Mouse (Mus musculus) forebrain, embryonic 11.5 days (tissue): ENCODE measurements around the gene Ppfia3. TPM values are rescaled to one million over a fixed set of nuclear protein-coding genes. Genes with fewer than 3 reads are reported as not detected.
"Not testable (repeated sequence)": the region's sequence is repeated elsewhere in the genome, so short reads cannot be mapped to it uniquely, and the experiment has no call there.

Experiments
- ATAC-seq: fragments of 200-750 bp; cut with Nextera tagmentation; replicated peaks from 2 replicates; pipeline ENCODE4 v1.8.0; 2017; ENCODE audit warnings: moderate TSS enrichment; ENCODE audit not compliant: low FRiP score
- DNase-seq: peaks from one replicate; pipeline ENCODE4 v3.0.0-alpha.2; 2017; ENCODE audit warnings: low spot score
- H3K27ac ChIP-seq: fragments of 300-500 bp; sonication (generic); 2 replicates; pipeline ENCODE4 v1.5.1; 2014; ENCODE audit warnings: low read depth, low read length
- H3K27me3 ChIP-seq: fragments of 300-500 bp; sonication (generic); 2 replicates; pipeline ENCODE4 v1.6.1; 2014; ENCODE audit warnings: mild to moderate bottlenecking, low read length, mixed read lengths; ENCODE audit not compliant: control insufficient read depth, insufficient read depth
- H3K36me3 ChIP-seq: fragments of 300-500 bp; sonication (generic); 2 replicates; pipeline ENCODE4 v1.6.1; 2014; ENCODE audit warnings: mild to moderate bottlenecking, low read length, moderate library complexity, mixed read lengths; ENCODE audit not compliant: control insufficient read depth, insufficient read depth
- H3K4me1 ChIP-seq: fragments of 300-500 bp; sonication (generic); replicated peaks from 2 replicates; pipeline ENCODE4 v1.6.1; 2014; ENCODE audit warnings: low read length, mixed read lengths; ENCODE audit not compliant: control insufficient read depth, insufficient read depth
- H3K4me2 ChIP-seq: fragments of 300-500 bp; sonication (generic); 2 replicates; pipeline ENCODE4 v1.6.1; 2014; ENCODE audit warnings: low read depth, mild to moderate bottlenecking, low read length, moderate library complexity, mixed read lengths; ENCODE audit not compliant: severe bottlenecking
- H3K4me3 ChIP-seq: fragments of 300-500 bp; sonication (generic); 2 replicates; pipeline ENCODE4 v1.5.1; 2014; ENCODE audit warnings: low read depth, low read length
- H3K9ac ChIP-seq: fragments of 300-500 bp; sonication (generic); 2 replicates; pipeline ENCODE4 v1.6.1; 2014; ENCODE audit warnings: low read length
- H3K9me3 ChIP-seq: fragments of 300-500 bp; sonication (generic); 2 replicates; pipeline ENCODE4 v1.6.1; 2016; ENCODE audit warnings: low read length, mixed read lengths; ENCODE audit not compliant: control insufficient read depth
- WGBS: fragments of 180-500 bp; shearing (Covaris S2); extraction: QIAGEN DNeasy Blood & Tissue Kit; methylation state at CpG from one replicate; pipeline ENCODE4 v1.1.7; 2014; 5-methylcytosine and 5-hydroxymethylcytosine counted together
- polyA plus RNA-seq: library from polyadenylated mRNA; unstranded; fragments of >200 nt; fragmentation: Nextera tagmentation; extraction: Ambion mirVana; gene quantifications from 2 replicates; pipeline ENCODE4 v1.2.1, GENCODE M21; 2014

Ppfia3 gene
- polyA plus RNA-seq, 1 experiment from 2014 or later, result 11.6 TPM

DNA sequence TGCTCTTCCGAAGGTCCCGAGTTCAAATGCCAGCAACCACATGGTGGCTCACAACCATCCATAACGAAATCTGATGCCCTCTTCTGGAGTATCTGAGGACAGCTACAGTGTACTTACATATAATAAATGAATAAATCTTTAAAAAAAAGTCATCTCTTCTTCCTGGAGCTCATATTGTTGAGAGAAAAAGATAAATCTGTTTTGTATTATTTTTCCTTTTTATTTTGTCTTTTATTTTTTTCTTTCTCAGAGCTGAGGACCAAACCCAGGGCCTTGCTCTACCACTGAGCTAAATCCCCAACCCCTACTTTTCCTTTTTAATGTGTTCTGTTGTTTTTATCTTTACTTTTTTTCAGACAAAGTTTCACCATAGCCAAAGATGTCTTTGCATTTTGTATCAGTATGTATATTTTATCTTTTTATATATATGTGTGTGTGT is 29.5 kb upstream of the Ppfia3 start:
- peak; percentile 23; the same call in 1 of the 2 replicates for ATAC-seq
- not testable (repeated sequence) for H3K27ac ChIP-seq
- H3K4me2 ChIP-seq, result peak overlapping the region; percentile 58

DNA sequence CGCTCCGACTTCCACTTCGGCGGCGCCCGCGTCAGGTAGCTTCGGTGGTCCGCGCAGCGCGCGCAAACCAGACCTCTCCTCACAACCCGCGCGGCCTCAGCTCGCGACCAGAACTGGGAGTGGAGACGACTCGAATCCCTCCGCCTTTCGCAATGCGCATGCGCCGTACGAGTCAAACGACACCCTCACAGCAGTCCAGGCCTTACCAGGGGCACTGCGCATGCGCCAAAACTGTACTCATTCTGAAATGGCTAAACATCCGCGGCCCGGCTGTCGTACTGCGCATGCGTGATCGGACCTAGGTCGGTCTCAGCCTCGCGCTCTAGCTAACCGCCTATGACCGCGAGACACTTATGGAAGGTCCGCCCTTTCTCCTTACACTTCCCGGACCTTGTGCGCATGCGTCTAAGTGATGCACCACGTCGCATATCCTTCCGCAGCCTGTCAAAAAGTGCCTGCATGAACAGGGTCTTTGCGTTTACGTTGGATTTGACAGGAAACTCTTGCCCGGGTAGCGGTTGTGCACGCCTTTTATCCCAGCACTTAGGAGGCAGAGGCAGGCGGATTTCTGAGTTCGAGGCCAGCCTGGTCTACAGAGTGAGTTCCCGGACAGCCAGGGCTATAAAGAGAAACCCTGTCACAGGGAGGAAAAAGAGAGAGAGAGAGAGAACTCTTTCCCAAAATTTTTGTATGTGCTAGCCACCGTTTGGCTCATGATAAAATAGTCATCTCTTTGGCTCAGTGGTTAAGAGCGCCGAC is 28.9 kb upstream of the Ppfia3 start, which contains the start of gene Snrnp70:
TSS of gene Snrnp70 (minus strand) at position 165 of the 759 bp plus-strand sequence.
- Histone ChIP-seq H3K9ac (peak within 1 kb of the TSS; percentile 89), H3K36me3 (peaks cover 11% of the 10 kb centered on the region)
- 1% methylated on average over 60 of the region's 60 CpGs for WGBS

More for the DNA sequence above, 29.5 kb upstream of the Ppfia3 start:
- not testable (repeated sequence) for H3K27me3 ChIP-seq, H3K9me3 ChIP-seq, H3K36me3 ChIP-seq, DNase-seq, H3K9ac ChIP-seq
- 12% methylated on average over 3 of the region's 3 CpGs for WGBS
- H3K4me1 ChIP-seq, result peaks cover 16% of the 10 kb centered on the region; the same call in 1 of the 2 replicates
- H3K4me3 ChIP-seq, result peak overlapping the region; percentile 88

DNA sequence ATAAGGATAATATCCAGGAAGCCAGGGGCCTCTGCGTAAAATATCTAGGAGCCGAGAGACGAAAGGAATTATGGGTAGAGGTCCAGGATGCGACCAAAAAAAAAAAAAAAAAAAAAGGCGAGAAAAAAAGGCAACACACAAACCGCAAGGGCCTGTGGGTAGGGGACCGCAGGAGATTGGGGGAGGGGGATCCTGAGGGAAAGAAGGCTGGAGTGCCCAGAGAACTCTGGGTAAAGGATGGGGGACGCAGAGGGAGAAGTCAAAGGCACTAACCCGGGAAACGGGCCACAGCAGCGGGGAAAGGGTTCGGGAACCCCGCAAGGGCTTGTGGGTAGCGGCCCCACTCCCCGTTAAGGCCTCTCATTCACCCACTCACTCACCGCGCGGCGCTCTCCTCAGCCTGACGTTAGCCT is 28.3 kb upstream of the Ppfia3 start:
- Histone ChIP-seq H3K4me2 (peak overlapping the region; percentile 99), H3K27me3 (no peaks in the 10 kb centered on the region), H3K9ac (peak overlapping the region; percentile 89), H3K9me3 (no peaks in the 10 kb centered on the region), H3K4me3 (peak overlapping the region; percentile 88), H3K36me3 (peaks cover 18% of the 10 kb centered on the region), H3K4me1 (peaks cover 16% of the 10 kb centered on the region; the same call in 1 of the 2 replicates), H3K27ac (peak overlapping the region; percentile 99)
- under 1% methylated on average over 18 of the region's 20 CpGs for WGBS
- no peak for DNase-seq
- ATAC-seq, result peak; percentile 77

More for the DNA sequence above, 28.9 kb upstream of the Ppfia3 start, which contains the start of gene Snrnp70:
- Histone ChIP-seq H3K27ac (peak within 1 kb of the TSS; percentile 99), H3K9me3 (no peaks in the 10 kb centered on the region), H3K4me2 (peak within 1 kb of the TSS; percentile 99), H3K27me3 (no peaks in the 10 kb centered on the region), H3K4me3 (peak within 1 kb of the TSS; percentile 88), H3K4me1 (peaks cover 16% of the 10 kb centered on the region; the same call in 1 of the 2 replicates)
- DNase-seq (peak; percentile 100), ATAC-seq (peak; percentile 96)

DNA sequence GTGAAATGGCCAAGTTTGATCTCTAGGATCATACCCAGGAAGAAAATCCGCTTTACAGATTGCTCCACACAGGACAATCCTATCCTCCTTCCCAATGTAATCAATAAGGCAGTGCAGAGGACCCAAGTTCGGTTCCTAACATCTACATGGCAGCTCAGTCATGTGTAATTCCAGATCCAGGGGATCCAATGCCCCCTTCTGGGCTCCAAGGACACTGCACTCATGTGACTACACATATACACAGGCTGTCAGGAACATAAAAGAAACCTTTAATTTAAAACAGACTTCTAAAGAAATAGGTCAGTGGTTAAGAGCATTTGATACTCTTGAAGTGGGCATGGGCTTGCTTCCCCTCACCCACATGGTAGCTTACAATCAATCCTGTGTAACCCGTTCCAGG is 19.3 kb upstream of the Ppfia3 start:
- 89% methylated on average over 3 of the region's 3 CpGs for WGBS
- H3K4me1 ChIP-seq, result no peaks in the 10 kb centered on the region
- no peak overlapping the region for H3K4me2 ChIP-seq
- peaks cover 65% of the 10 kb centered on the region for H3K36me3 ChIP-seq
- no peak overlapping the region for H3K27ac ChIP-seq
- no peaks in the 10 kb centered on the region for H3K9me3 ChIP-seq
- no peak overlapping the region for H3K9ac ChIP-seq
- H3K27me3 ChIP-seq, result no peaks in the 10 kb centered on the region
- H3K4me3 ChIP-seq, result no peak overlapping the region
- ATAC-seq, result no peak
- peak; percentile 50 for DNase-seq

DNA sequence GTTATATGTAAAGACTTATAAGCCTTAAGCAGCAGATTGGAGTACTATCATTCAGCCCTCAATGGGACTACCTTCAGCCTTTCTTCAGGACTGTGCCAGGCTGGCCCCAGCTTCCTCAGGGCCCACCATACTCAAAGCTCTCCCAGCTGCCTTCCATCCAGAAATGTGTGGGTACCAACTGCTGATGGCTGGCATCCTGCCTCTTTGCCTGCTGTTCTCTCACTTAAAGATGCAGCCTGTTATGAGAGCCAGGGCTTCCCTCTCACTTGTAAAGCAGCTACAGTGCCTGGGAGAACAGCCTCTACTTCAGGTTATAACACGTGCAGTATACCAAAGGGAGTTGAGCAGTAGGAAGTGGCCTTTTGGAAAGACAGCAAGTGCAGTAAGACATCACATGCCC is 9.2 kb upstream of the Ppfia3 start:
- ATAC-seq, result no peak
- H3K4me1 ChIP-seq, result no peaks in the 10 kb centered on the region
- H3K4me3 ChIP-seq, result no peak overlapping the region
- no peak overlapping the region for H3K9ac ChIP-seq
- peaks cover 46% of the 10 kb centered on the region for H3K36me3 ChIP-seq
- WGBS, result 75% methylated on average over 1 of the region's 1 CpGs
- H3K4me2 ChIP-seq, result no peak overlapping the region
- DNase-seq, result no peak
- no peaks in the 10 kb centered on the region for H3K27me3 ChIP-seq
- no peak overlapping the region for H3K27ac ChIP-seq
- H3K9me3 ChIP-seq, result no peaks in the 10 kb centered on the region

DNA sequence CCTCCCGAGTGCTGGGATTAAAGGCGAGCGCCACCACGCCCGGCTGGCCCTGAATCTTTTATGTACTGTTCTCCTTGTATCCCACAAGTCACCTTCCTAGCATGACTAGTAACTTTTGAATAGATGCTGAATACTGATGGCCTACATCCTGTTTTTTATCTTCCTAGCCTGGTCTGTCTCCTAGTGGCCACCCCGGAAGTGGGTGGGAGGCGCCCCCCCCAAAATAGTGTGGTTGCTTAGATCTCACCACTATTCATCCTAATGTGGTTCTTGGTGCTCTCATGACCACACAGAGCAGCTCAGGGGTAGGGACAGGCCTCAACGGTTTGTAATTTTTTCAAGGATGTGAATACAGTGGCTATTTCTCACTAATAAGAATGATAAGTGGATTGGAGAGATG is 7.8 kb upstream of the Ppfia3 start:
- Histone ChIP-seq H3K4me1 (peaks cover 6% of the 10 kb centered on the region), H3K9me3 (no peaks in the 10 kb centered on the region), H3K36me3 (peaks cover 35% of the 10 kb centered on the region), H3K27ac (no peak overlapping the region), H3K4me3 (no peak overlapping the region), H3K4me2 (no peak overlapping the region), H3K27me3 (peaks cover under 1% of the 10 kb centered on the region; the same call in 1 of the 2 replicates), H3K9ac (no peak overlapping the region)
- no peak for ATAC-seq
- WGBS, result 96% methylated on average over 8 of the region's 8 CpGs
- DNase-seq, result no peak

DNA sequence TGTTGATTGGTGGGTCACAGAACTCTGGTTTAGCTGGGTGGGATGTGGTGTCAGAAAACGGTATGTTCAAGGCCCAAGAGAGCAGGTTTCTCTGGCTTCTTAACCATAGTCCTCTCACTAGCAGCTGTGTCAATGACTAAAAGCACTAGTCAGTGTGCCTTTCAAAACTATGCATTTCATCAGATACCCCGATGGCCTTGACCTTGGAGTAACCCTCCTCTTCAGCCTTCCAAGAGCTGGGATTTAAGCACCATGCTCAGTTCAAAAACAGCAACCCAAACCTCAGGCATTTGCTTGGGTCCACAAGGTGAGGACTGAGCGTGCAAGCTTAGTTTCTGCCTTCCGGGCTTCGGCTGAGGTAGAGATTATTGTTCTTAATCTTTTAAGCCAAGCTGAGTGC is 5.6 kb upstream of the Ppfia3 start:
- ATAC-seq, result no peak
- 85% methylated on average over 5 of the region's 5 CpGs for WGBS
- DNase-seq, result no peak
- Histone ChIP-seq H3K27me3 (peaks cover 16% of the 10 kb centered on the region), H3K36me3 (peaks cover 19% of the 10 kb centered on the region; the same call in 1 of the 2 replicates), H3K4me1 (peaks cover 12% of the 10 kb centered on the region), H3K9ac (no peak overlapping the region), H3K4me3 (no peak overlapping the region), H3K4me2 (no peak overlapping the region), H3K27ac (no peak overlapping the region), H3K9me3 (no peaks in the 10 kb centered on the region)

DNA sequence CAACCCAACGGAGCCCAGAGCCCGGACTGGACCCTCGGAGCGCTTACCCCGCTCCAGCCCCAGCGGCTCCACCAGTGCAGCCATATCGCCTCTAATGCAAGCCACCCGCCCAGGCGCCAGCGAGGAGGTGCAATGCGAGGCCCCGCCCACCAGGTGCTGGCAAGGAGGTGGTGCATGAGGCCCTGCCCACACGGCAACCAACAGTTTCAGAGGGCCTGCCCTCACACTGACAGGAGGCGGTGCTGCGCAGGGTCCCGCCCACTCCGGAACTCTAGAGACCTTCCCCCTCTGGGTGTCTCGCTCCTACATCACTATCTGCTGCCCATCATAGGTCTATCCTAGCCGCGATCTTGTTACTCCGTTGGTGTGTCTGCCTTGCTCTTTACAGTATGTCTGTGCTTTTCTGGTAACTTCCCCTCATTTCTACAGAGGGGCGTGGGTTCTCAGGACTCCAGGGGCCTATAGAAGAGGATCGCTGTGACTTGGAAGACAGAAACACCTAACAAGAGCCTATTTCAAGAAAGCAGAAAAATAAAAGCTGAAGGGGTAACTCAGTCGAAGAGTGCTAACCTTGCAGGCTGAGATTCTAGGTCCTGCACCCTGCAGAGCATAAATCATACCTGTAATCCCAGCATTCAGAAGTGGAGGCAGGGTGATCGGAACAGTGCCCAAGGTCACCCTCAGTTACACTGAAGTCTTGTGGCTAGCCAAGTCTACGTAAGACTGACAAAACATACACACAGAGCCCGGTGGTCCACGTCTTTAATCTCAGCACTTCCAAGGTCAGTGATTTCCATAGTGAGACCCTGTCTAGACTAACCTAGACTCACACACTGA is 3.9 kb upstream of the Ppfia3 start, which contains the start of gene Lin7b:
TSS of gene Lin7b (minus strand) at position 109 of the 837 bp plus-strand sequence.
- DNase-seq (peak; percentile 94), ATAC-seq (peak; percentile 62)
- WGBS, result 11% methylated on average over 28 of the region's 28 CpGs
- Histone ChIP-seq H3K36me3 (peaks cover 3% of the 10 kb centered on the region; the same call in 1 of the 2 replicates), H3K4me2 (peak within 1 kb of the TSS; percentile 91), H3K9me3 (no peaks in the 10 kb centered on the region), H3K27ac (no peak within 1 kb of the TSS), H3K4me1 (peaks cover 13% of the 10 kb centered on the region), H3K4me3 (peak within 1 kb of the TSS; percentile 39), H3K9ac (peak within 1 kb of the TSS; percentile 50; the same call in 1 of the 2 replicates), H3K27me3 (peaks cover 16% of the 10 kb centered on the region)
